Mouse (Mus musculus): Measurements from ENCODE around the gene Olfr1163. TPM values are rescaled to one million over a fixed set of nuclear protein-coding genes. Genes with fewer than 3 reads are reported as not detected.
"Not testable (repeated sequence)": the region's sequence is repeated elsewhere in the genome, so short reads cannot be mapped to it uniquely, and the experiment has no call there.

The Olfr1163 gene
- not detected for total RNA-seq (2021)
- long read RNA-seq, experiment 1, result 0 reads
- long read RNA-seq, experiment 2, result 0 reads

GRCm38 (mm10) chr2:88071730-88072129 lies at the start of gene Olfr1163:
Gene Olfr1163 (minus strand): TSS chr2:88071830.
- H3K4me3 ChIP-seq, result no peak within 1 kb of the TSS
- TF ChIP-seq CTCF (conservative IDR thresholded peaks at IDR 0.05), result no peak
- H3K27ac ChIP-seq, result no peak within 1 kb of the TSS
- DNase-seq (ENCODE audit: low spot score in 2 of 2), result no peak

- Histone ChIP-seq H3K27ac (no peak within 1 kb of the TSS), H3K4me3 (no peak within 1 kb of the TSS)
- no peak for TF ChIP-seq CTCF (conservative IDR thresholded peaks at IDR 0.05)
- DNase-seq (ENCODE audit: low spot score in 2 of 2), result no peak
Observed at GRCm38 (mm10) chr2:88093866-88094265, 22.2 kb upstream of the Olfr1163 start, which contains the start of gene Olfr1164. Gene Olfr1164 (minus strand): TSS chr2:88093966.

DNA sequence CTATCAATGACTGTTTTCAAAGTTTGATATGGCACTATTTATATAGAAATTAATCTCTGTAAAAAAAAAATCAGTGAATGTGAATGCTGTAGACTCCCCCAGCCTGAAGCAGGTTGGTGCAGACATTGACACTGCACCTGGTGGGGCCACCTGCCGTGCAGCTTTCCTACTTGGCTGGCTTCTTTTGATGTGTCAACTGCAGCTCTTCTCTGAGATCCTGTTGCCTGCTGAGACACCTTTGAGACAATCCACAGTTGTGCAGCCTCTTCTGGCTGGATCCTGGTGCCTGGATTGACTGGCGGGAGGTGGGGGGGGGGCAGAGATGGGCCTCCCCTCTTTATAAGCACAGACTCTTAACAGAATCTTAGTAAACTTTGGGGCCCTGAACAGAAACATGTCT lies 8.0 kb downstream of the Olfr1163 start:
- no peak overlapping the region for H3K27ac ChIP-seq
- DNase-seq (ENCODE audit: low spot score in 2 of 2), result no peak

DNA sequence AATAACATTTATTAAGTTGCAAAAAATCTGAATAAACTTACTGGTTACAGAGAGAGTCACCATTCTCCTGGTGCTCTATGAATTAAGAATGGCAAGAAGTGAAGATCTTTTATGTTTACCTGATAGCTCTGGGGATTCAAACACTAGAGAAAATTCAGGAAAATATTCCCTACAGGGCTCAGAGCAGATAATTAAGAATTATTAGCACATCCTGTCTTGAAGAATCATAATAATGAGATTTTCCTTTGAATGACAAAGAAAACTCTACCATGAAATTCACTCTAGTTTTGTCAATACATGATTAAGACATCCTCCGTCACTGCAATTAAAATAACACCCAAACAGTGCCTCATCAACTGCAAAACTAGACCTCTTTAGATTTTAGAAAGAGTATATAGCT lies 20.6 kb downstream of the Olfr1163 start, which contains the start of gene Olfr1162:
Olfr1162 (minus strand) TSS at position 101 of the 400 bp plus-strand sequence.
- no peak for TF ChIP-seq CTCF (conservative IDR thresholded peaks at IDR 0.05)
- DNase-seq (ENCODE audit: low spot score in 2 of 2), result no peak
- Histone ChIP-seq H3K4me3 (no peak within 1 kb of the TSS), H3K27ac (no peak within 1 kb of the TSS)

More for the DNA sequence above, 8.0 kb downstream of the Olfr1163 start:
- no peak overlapping the region for H3K4me3 ChIP-seq
- TF ChIP-seq CTCF (conservative IDR thresholded peaks at IDR 0.05), result no peak

- Histone ChIP-seq H3K27ac (no peak within 1 kb of the TSS), H3K4me3 (no peak within 1 kb of the TSS)
- DNase-seq (ENCODE audit: low spot score in 2 of 2), result no peak
- TF ChIP-seq CTCF (conservative IDR thresholded peaks at IDR 0.05), result no peak
Observed at GRCm38 (mm10) chr2:88037599-88037998, 34.0 kb downstream of the Olfr1163 start, which contains the start of gene Olfr73. Gene Olfr73 (minus strand): TSS chr2:88037699.

GRCm38 (mm10) chr2:88022474-88022873 lies 49.2 kb downstream of the Olfr1163 start, which contains the start of gene Olfr1161:
Gene Olfr1161 (plus strand): TSS chr2:88022774.
- not testable (repeated sequence) for DNase-seq (ENCODE audit: low spot score in 2 of 2); H3K4me3 ChIP-seq; H3K27ac ChIP-seq

Other genes starting within 250 kb of the Olfr1163 start
- not detected for gene Olfr1148, start 241.3 kb downstream of the Olfr1163 start, total RNA-seq (2021)
- gene Olfr1150-ps1, start 227.8 kb downstream of the Olfr1163 start, total RNA-seq (2021), result not detected
- not detected for gene Olfr1151, start 216.0 kb downstream of the Olfr1163 start, total RNA-seq (2021)
- not detected for gene Olfr1152, start 205.3 kb downstream of the Olfr1163 start, total RNA-seq (2021)
- not detected for gene Olfr1153, start 176.9 kb downstream of the Olfr1163 start, total RNA-seq (2021)
- gene Olfr1154, start 166.7 kb downstream of the Olfr1163 start, total RNA-seq (2021), result not detected
- not detected for gene Olfr1155, start 126.7 kb downstream of the Olfr1163 start, total RNA-seq (2021)
- gene Olfr1156, start 118.7 kb downstream of the Olfr1163 start, total RNA-seq (2021), result under 1 TPM in 1 of 2 experiments, not detected in 1; 0.15 TPM
- gene Olfr1157, start 103.5 kb downstream of the Olfr1163 start, total RNA-seq (2021), result not detected
- gene Olfr74, start 97.2 kb downstream of the Olfr1163 start, total RNA-seq (2021), result not detected
- not detected for gene Olfr1158, start 81.7 kb downstream of the Olfr1163 start, total RNA-seq (2021)
- not detected for gene Olfr1160, start 63.6 kb downstream of the Olfr1163 start, total RNA-seq (2021)
- gene Olfr1161, start 49.1 kb downstream of the Olfr1163 start, total RNA-seq (2021), result not detected
- not detected for gene Olfr73, start 34.1 kb downstream of the Olfr1163 start, total RNA-seq (2021)
- gene Olfr1162, start 20.7 kb downstream of the Olfr1163 start, total RNA-seq (2021), result not detected
- gene Olfr1164, start 22.1 kb upstream of the Olfr1163 start, total RNA-seq (2021), result not detected
- gene Olfr1166, start 56.4 kb upstream of the Olfr1163 start, total RNA-seq (2021), result not detected
- not detected for gene Olfr1167, start 83.4 kb upstream of the Olfr1163 start, total RNA-seq (2021)
- not detected for gene Olfr1168, start 110.0 kb upstream of the Olfr1163 start, total RNA-seq (2021)
- gene Olfr1170, start 156.5 kb upstream of the Olfr1163 start, total RNA-seq (2021), result not detected
- gene Olfr1173, start 208.0 kb upstream of the Olfr1163 start, total RNA-seq (2021), result not detected
- gene Olfr1174-ps, start 243.3 kb upstream of the Olfr1163 start, total RNA-seq (2021), result not detected

All from layer of hippocampus, adult 2 months (tissue).